Mouse (Mus musculus) megakaryocyte, embryonic 14.5 days (primary cell): Measurements from ENCODE around the gene 2010111I01Rik.

Experiments
- FLI1 ChIP-seq: IDR thresholded peaks from 2 replicates; pipeline ENCODE4 v1.6.1; 2012; ENCODE audit warnings: low read length, inconsistent platforms, mixed read lengths
- GATA1 ChIP-seq: IDR thresholded peaks from 3 replicates; pipeline ENCODE4 v1.6.1; 2012; ENCODE audit warnings: mixed read lengths, low read length, inconsistent platforms, borderline replicate concordance

GRCm38 (mm10) chr13:63330236-63330860, 365.7 kb downstream of the 2010111I01Rik start:
- TF ChIP-seq GATA1 (no peak), FLI1 (no peak)
